Mouse (Mus musculus) heart, adult 11 months (tissue): Measurements from ENCODE around the gene Cd47.
A peak's percentile ranks its signal among the peaks of the same experiment; 100 is the strongest.

Experiments
- DNase-seq: peaks from one replicate; pipeline ENCODE4 v3.0.0; 2022

Gene Cd47

GRCm38 (mm10) chr16:49955325-49955724 is 155.0 kb downstream of the Cd47 start:
- DNase-seq = peak; percentile 80

- DNase-seq = no peak
These were observed 155.6 kb downstream of the Cd47 start for GRCm38 (mm10) chr16:49955952-49956351.

GRCm38 (mm10) chr16:49956531-49957302 is 156.4 kb downstream of the Cd47 start:
- peak; percentile 82 for DNase-seq

GRCm38 (mm10) chr16:49958900-49959436 is 158.6 kb downstream of the Cd47 start:
- no peak for DNase-seq

- DNase-seq = peak; percentile 58
These were observed 162.0 kb downstream of the Cd47 start for GRCm38 (mm10) chr16:49962305-49962704.

- peak; percentile 88 for DNase-seq
These were observed 164.1 kb downstream of the Cd47 start for GRCm38 (mm10) chr16:49964321-49964986.
